Mouse (Mus musculus): ENCODE measurements around the gene Gm19426.

GRCm38 (mm10) chr2:84740608-84741333 lies 2.7 kb downstream of the Gm19426 start:
- TF ChIP-seq CTCF (IDR thresholded peaks at IDR 0.05; ENCODE audit: extremely low read depth, insufficient read depth, insufficient read length, insufficient replicate concordance) = no peak
- no peak for TF ChIP-seq POLR2A (IDR thresholded peaks at IDR 0.05; ENCODE audit: low read depth, low read length)
